Mouse (Mus musculus): ENCODE measurements around the gene Rnaseh2b. TPM values are rescaled to one million over a fixed set of nuclear protein-coding genes. Genes with fewer than 3 reads are reported as not detected.

Rnaseh2b gene
- polyA plus RNA-seq, 1 experiment: 11.3 TPM

GRCm38 (mm10) chr14:62422265-62422664, 129.9 kb downstream of the Rnaseh2b start:
- 94% methylated on average over 4 of the region's 4 CpGs for WGBS
- no peak for TF ChIP-seq POLR2A (IDR thresholded peaks at IDR 0.05; ENCODE audit: control insufficient read depth, extremely low read depth, insufficient read depth, low read length, poor library complexity)
- TF ChIP-seq CTCF (IDR thresholded peaks at IDR 0.05; ENCODE audit: borderline replicate concordance, control insufficient read depth, extremely low read depth, insufficient read depth, low read length, poor library complexity): no peak
- no peaks in the 10 kb centered on the region for H3K27me3 ChIP-seq (ENCODE audit: control insufficient read depth, insufficient read depth, low read length)

More at GRCm38 (mm10) chr14:62422265-62422664, 129.9 kb downstream of the Rnaseh2b start:
- Histone ChIP-seq H3K27ac (ENCODE audit: control insufficient read depth, insufficient read depth, low read length) (no peak overlapping the region), H3K4me3 (ENCODE audit: control insufficient read depth, insufficient read depth, low read length) (no peak overlapping the region), H3K36me3 (ENCODE audit: control insufficient read depth, insufficient read depth, low read length) (no peaks in the 10 kb centered on the region), H3K4me1 (replicated peaks; ENCODE audit: control insufficient read depth, insufficient read depth, low read length) (peaks cover 8% of the 10 kb centered on the region)
- no peak for DNase-seq

Other genes starting within 250 kb of the Rnaseh2b start
- 4.1 and 4.7 TPM in 2 replicates for gene Dleu7, start 458 bp downstream of the Rnaseh2b start, polyA plus RNA-seq (2012; rRNA removed)
- gene Gucy1b2, start 163.7 kb downstream of the Rnaseh2b start, polyA plus RNA-seq (2012; rRNA removed): 0.08 and 0.09 TPM in 2 replicates